Mouse (Mus musculus): ENCODE measurements around the gene Vps52.
"Not testable (repeated sequence)": the region's sequence is repeated elsewhere in the genome, so short reads cannot be mapped to it uniquely, and the experiment has no call there.

Gene Vps52

DNA sequence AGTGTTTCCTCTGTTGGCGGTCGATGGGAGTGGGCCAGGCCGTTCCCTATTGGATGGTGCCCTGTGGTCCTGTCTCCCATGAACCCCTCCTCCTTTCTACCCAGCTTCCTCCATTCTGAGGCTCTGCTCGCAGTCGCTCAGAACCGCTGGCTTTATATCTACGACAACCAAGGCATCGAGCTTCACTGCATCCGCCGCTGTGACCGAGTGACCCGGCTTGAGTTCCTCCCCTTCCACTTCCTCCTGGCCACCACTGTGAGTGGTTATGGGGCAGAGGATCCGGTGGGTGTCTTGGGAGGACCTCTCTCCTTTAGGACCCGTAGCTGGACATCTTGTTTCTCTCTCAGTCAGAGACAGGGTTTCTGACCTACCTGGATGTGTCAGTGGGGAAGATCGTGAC, 12.2 kb upstream of the Vps52 start:
- no peak for DNase-seq (ENCODE audit: low spot score)

DNA sequence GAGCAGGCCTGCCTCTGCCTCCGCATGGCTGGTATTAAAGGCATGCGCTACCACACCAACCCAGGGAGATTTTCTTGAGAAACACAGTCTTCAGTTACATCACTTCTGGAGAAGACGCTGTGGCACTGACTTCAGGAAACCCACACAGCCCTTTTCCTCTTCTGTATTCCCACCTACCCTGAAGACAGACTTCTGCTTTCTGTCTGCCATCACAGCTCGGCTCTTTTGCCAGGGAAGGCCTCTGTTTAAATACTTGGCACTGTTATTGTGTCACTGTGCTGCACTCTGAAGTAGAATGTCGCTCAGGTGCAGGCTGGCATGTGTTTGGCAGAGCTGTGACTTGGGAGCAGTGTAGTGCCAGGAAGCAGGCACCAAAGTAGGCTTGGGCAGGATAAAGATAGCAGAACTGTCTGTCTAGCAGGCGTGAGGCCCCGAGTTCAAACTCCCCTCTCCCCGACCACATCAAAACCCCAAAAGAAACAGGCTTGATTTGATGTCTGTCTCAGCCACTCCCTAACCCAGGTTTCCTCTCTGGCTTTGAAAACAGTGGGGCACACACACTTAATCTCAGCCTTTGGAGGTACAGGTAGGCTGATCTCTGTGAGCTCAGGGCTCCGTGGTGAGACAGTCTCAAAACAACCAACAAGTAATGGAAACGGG, 8.1 kb upstream of the Vps52 start:
- DNase-seq (ENCODE audit: low spot score) = no peak

DNA sequence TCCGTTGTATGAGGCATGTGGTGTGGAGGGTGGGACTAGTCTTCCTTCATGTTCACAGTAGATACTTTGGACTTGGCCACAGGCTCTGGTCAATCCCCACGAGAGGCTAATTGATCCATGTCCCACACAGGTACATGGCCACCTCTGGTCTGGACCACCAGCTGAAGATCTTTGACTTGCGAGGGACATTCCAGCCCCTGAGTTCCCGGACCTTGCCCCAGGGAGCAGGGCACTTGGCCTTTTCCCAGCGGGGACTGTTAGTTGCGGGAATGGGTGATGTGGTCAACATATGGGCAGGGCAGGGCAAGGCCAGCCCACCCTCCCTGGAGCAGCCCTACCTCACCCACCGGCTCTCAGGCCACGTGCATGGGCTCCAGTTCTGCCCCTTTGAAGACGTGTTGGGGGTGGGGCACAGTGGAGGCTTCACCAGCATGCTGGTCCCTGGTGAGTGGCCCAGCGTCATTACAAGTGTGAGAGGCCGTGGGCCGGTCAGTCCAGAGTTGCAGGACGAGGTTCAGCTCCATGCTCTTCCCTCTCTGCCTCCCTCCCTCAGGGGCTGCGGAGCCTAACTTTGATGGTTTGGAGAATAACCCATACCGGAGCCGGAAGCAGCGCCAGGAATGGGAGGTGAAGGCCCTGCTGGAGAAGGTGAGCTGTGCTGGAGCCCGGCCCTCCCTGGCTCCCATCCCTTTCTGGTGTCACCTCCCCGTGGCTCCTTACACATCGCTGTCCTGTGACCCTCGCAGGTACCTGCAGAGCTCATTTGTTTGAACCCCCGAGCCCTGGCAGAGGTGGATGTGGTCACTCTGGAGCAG, 7.3 kb upstream of the Vps52 start:
- no peak for DNase-seq (ENCODE audit: low spot score)

DNA sequence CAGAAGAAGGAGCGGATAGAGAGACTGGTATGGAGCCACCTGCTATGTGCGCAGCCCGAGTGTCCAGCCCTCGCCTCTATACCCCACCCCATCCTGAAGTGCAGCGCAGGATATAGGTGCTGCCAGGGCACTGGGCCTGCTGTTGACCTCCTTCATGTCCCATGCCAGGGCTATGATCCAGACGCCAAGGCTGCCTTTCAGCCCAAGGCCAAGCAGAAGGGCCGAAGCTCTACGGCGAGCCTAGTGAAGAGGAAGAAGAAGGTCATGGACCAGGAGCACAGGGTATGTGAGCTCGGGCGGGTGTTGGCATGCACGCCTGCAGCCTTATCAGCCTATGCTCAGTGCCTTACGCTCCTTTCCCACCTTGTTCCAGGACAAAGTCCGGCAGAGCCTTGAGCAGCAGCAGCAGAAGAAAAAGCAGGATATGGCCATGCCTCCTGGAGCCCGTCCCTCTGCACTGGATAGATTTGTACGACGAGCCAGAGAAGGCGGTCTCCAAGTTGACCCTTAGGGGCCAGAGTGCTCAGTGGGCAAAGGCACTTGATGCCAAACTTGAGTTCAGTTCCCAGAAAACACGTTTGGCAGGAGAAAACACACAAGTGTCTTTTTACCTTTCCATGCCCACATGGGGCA, 6.6 kb upstream of the Vps52 start:
- DNase-seq (ENCODE audit: low spot score) = no peak

DNA sequence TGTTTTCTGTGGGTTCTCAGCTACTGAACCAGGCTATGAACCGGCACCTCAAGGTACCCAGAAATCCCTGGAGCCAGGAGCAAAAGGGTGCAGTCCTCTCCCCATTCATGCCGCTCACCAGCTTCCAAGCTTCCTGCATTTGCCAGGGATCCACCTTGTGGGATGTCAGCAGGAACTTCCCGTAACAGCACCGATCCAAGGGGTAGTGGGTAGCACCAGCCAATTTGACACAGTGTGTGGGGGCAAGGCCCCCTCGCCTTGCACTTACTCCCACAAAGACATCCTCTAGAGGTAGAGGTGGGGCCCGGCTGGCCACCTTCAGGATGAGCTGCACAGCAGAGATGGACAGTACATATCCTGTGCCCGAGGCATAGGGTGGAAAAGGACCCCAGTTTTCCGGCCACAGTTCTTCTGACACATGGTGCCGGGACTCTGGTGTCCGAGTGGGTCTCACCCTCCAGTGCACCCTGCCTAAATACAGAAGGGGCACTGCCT, 5.4 kb upstream of the Vps52 start:
- DNase-seq (ENCODE audit: low spot score) = no peak

DNA sequence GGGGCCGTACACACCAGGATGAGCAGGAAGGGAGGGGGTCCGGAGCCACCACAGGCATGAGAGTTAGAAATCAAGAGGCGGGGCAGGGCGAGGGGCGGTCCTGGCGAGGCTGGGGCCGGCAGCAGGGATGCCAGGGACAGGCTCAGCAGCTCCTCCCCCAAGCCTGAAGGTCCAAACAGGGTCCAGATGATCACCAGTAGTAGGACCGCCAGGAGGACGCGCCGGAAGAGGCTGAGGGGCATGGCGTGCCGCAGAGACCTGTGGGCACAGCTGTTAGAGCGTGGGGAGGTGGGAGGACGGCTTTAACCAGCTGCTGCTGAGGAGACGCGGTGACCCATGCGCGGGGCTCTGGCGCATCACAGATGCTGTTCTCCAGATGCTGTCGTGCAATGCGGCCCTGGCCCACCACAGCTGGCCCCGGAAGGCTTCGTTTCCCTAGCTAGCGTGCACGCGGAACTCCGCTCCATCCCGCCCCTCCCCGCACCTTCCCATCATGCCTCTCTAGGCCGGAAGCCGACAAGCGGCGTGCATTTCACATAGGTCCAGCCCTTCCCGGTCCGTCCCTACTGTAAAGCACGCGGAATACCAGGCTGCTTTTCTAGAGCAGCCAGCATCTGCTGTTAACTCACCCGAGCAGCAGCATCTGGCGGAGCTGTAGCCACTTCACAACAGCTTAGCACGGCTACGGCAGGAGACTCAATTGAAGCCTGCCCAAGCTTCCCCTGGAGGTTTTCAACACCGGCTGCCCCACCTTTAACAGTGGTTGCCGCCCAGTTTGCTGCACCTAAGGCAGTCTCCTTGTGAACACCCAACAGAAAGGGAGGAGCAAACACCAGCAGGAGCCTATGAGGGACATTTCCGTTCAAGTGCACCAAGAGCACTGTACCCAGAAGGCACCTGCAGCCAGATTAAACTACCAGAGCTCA, 4.3 kb upstream of the Vps52 start, which contains the start of gene B3galt4:
TSS of gene B3galt4 (minus strand) at position 468 of the 926 bp plus-strand sequence.
- DNase-seq (ENCODE audit: low spot score) = peak; percentile 66

DNA sequence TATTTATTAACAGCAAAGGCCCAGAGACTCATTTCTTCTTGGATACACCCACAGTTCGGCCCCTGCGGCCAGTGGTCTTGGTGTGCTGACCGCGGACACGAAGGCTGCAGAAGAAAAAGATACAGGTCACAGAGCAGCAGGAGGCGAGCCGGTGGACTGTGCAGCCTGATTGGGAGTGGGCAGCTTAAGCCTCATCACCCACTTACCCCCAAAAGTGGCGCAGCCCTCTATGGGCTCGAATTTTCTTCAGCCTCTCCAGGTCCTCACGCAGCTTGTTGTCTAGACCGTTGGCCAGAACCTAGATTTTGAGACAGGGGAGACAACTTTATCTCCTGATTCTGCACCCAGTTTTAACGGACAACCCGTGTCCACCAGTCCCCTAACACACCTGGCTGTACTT, 3.6 kb upstream of the Vps52 start:
- DNase-seq (ENCODE audit: low spot score) = not testable (repeated sequence)

DNA sequence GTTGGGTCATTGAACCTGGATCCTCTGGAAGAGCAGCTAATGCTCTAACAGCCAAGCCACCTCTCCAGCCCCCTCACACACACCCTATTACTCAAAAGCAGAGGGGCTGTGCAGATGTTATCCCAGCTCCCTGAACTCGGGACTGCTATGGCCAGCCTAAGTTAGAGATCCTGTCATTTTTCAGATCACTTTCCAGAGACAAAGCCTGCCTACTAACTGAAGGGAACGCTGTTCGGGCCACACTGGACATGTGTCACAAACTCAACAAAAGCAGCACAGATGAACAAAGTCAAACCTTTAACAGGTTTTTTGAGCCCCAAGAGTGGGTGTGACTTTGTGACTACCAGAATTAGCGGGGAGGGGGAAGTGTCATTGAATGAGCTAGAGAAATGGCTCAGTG, 2.7 kb upstream of the Vps52 start:
- DNase-seq (ENCODE audit: low spot score) = no peak

DNA sequence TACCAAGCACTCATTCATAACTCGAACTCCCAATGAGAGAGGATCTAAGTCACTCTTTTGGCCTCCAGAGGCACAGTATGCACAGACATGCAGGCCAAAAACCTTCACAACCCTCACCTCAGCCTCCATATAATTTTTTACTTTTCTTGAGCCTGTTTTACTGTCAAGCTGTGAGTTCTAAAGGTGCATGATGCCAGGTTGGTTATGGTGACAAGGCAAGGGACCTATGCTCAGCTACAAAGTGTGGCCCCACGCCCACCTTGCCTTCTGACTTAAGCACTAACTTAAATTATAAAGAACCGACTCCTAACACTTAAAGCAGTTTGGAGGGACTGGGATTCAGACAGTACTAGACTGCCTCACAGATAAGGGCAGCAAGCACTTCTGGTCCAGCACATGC, 2.3 kb upstream of the Vps52 start:
- DNase-seq (ENCODE audit: low spot score) = no peak

DNA sequence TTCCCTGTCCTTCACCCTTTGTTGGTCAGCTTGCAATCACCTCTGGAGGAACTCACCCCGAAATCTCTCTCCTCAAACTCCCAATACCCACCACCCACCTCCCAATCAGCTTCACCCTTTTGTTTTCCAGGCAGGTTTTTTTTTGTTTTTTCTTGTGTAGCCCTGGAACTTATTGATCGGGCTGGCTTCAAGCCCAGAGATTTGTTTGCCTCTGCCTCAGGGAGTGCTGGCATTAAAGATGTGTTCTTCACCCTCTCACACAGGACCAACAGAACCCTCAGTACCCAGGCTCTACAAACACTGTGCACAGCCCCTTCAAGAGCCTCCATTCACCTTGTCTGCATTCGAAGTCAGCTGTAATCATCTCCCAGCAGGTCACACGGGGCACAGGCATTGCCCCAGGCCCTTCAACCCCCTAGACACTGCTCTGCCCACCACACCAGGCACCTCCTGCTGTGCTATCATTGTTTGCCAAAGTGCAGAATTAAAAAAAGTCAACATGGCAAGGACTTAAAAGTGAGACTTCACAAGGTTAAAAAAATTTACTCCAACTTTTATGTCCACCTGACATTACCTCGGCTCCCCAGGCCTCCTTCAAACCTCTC, 1.5 kb upstream of the Vps52 start:
- DNase-seq (ENCODE audit: low spot score) = no peak

DNA sequence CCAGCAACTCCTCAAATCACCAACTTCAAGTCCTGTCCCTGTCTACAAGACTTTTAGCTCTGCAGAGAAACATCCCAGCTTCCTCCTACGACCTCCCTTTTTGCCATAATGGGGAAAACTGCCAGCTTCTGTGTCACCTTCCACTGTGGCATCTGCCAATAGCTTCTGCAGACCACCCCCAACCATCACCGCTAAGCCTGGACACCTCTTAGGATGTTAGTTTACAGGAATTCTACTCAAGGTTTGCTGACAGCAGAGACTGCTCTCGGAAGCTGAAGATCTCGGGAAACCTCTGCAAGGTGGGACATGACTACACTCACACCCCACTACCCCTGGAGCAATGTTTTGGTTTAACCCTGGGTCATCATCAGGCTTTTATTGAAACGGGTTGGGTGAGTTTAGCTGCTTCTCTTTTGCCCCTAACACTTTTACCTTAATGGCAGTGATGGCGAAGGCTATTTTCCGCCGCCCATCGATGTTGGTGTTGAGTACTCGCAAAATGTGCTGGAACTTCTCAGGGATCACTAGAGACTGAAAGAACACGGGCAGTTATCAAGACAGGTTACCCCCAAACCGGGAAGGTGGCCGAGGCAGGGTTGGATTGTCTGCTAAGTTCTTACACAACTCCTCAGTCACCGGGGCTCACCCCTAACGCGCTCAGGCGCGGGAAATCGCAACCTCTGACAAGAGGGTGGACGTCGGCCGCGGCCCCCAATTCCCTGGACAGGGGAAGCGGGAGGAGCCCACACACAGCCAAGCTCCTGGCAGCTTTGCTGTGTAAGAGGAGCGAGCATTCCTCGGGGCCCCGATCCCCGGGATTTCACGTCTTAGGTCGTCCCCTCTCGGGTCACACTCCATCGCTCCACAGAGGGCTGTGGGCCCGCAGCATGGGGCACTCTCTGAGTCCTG, 712 bp upstream of the Vps52 start:
- no peak for DNase-seq (ENCODE audit: low spot score)

DNA sequence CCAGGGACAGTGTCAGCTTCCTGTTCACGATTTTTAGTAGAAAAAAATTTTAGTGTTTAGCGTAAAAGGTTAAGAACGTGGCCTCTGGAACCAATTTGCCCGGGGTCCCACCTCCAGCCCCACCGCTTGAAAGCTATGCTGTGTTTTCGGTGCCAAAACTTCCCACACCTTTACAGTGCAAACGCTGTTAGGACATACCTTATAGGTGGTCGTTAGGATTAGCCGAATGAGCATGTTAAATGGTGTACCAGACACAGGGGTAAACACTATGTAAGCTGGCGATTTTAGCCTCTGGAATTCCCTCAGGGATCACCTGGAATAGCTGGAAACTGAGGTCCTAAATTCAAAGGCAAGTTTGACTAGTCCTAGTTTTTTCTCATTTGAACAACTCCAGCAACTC, 724 bp downstream of the Vps52 start:
- DNase-seq (ENCODE audit: low spot score) = no peak

DNA sequence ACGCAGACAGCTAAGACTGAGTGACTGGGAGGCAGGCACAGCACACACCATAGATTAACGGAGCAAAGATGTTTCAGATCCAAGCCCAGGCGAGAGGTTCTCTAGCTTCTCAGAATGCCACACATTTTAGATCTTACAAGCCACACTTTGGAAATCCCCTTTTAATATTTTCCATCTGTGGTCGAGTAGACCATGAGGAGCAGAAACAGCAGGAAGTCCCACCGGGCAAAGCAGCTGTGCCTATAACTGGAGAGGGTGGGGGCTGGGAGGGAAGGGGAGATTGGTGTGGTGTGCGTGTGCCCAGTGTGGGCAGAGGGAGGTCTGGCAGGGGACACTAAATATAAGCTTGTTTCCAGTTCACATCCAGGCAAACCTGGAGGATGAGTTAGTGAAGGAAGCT, 1.9 kb downstream of the Vps52 start:
- DNase-seq (ENCODE audit: low spot score) = no peak

DNA sequence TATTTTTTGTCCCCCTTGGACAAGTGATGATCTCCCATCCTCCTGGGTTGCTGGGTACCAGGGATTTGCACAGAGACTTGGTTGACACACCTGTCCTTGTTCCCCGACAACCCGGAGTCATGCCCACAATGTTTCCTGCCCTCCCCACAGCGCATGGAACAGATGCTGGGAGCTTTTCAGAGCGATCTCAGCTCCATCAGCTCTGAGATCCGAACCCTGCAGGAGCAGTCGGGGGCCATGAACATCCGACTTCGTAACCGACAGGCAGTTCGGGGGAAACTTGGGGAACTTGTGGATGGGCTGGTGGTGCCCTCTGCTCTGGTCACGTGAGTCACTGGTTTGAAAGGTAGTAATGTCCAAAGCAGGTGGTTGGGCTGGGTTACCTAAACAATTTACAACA, 2.8 kb downstream of the Vps52 start:
- no peak for DNase-seq (ENCODE audit: low spot score)

DNA sequence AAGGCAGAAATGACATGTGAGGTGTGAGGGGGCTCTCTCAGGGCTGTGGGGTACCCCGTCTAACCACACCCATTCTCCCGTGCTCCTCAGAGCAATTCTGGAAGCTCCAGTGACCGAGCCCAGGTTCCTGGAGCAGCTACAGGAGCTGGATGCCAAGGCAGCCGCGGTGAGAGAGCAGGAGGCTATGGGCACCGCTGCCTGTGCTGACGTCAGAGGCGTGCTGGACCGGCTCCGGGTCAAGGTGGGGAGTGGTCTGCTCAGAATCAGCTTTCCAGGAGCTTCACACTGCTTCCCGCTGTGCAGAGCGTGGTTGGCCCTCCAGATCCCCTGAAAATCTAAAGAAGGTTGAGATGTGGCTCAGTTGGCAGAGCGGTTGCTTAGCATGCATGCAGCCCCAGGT, 3.5 kb downstream of the Vps52 start:
- DNase-seq (ENCODE audit: low spot score) = no peak

DNA sequence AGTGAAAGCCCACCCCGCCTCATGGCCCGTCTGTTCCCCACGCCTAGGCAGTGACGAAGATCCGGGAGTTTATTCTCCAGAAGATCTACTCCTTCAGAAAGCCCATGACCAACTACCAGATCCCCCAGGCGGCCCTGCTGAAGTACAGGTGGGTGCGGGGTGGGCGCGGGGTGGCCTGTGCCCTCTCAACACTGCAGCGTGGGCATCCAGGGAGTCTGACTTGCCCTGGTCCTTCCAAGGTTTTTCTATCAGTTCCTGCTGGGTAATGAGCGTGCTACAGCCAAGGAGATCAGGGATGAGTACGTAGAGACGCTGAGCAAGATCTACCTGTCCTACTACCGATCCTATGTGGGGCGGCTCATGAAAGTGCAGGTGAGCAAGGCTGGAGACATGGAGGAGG, 4.3 kb downstream of the Vps52 start:
- no peak for DNase-seq (ENCODE audit: low spot score)

DNA sequence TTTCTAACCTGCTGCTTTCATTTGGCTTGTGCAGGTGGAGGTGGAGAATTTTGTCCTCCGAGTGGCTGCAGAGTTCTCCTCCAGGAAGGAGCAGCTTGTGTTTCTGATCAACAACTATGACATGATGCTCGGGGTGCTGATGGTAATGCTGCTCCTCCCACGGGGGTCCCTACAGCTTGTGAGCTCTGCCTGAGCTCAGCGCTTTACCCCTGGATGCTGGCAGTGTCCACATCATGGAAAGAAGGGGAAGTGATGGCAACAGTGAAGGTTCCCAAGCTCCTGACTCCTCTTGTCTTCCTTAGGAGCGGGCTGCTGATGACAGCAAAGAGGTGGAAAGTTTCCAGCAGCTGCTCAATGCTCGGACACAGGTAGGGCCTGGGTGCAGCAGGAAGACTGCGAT, 7.3 kb downstream of the Vps52 start:
- DNase-seq (ENCODE audit: low spot score) = no peak

DNA sequence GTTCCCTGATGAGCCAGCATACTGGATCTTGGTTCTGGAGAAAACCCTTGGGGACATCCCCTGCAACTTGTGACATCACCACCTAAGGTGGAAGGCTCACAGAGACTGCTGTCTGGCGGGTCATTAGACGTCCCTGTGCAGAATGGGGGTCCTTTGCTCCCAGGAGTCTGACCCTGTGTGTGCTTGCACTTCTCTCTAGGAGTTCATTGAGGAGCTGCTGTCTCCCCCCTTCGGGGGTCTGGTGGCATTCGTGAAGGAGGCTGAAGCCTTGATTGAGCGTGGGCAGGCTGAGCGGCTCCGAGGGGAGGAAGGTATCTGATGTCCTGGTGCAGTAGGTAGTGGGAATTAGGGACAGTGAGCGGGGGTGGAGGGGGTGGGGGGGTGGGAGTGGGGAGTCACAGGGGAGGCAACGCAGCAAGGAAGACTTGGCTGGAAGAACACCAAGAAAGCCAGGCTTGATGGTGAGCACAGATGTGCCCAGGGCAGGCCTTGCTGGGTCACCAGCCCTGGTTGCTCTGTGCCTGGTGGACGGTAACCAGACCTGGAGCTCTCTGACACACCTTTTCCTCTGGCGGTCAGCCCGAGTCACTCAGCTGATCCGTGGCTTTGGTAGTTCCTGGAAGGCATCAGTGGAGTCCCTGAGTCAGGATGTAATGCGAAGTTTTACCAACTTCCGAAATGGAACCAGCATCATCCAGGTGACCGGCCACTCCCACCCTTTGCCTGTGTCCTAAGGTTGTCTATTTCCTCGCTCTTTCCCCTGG, 9.7 kb downstream of the Vps52 start:
- no peak for DNase-seq (ENCODE audit: low spot score)

DNA sequence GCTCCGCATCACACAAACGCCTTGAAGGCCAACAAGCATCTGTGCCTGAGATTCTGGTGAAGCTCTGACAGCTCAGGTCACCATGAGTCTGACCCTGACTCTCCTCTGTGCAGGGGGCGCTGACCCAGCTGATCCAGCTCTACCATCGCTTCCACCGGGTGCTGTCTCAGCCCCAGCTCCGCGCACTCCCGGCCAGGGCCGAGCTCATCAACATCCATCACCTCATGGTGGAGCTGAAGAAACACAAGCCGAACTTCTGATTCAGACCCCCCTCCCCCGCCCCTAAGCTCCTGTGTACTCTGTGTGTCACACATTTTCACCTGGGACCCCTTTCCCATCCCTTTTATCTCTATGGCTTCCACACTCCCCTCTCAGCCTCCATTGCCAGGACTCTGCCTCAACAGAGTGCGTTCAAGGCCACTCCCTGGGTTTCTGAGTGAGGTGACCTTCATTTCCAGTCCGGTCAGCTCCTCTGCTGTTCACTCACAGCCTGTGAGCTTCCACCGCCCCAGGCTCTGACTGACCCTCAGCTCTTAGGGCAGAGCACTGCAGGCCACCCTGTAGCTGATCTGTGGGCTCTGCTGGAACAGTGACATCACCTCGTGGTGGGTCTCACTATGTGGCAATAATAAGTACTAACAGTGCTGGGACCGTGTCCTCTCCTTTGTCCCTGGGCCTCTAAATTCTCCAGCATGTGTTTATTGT, 10.4 kb downstream of the Vps52 start:
- no peak for DNase-seq (ENCODE audit: low spot score)
